ENCODE assay signal across 9 mouse cellular contexts in genomic region chr14:30573983-30574584, GRCm38 (mm10). TPM values are rescaled to one million over a fixed set of nuclear protein-coding genes. Genes with fewer than 3 reads are reported as not detected.
DNase-seq lines count a peak whose midpoint lies in the region; ATAC-seq and TF ChIP-seq lines count a peak whose summit lies in the region.
"Had no signal": no experiment of that assay in that cellular context is flagged by ENCODE, and none has a peak within 500 bp of the region (broad histone marks: within the 10 kb centered on the region; RNA-seq: fewer than 3 reads in every experiment).

No protein-coding gene starts in this region.

- no peaks in the 10 kb centered on the region for H3K27me3 ChIP-seq in kidney, embryonic 14.5 days (ENCODE audit: control insufficient read depth, insufficient read depth, low read length)
- H3K27me3 ChIP-seq in limb, embryonic 15.5 days = no peaks in the 10 kb centered on the region
- no peaks in the 10 kb centered on the region for H3K27me3 ChIP-seq in midbrain, embryonic 15.5 days (replicated peaks)
- H3K27me3 ChIP-seq in spleen, adult 2 months (ENCODE audit: control insufficient read depth, insufficient read depth, low read length) = no peaks in the 10 kb centered on the region
- H3K27me3 ChIP-seq: stomach, embryonic 15.5 days had no signal

- ATAC-seq in common myeloid progenitor, adult 5-6 weeks (replicated peaks; ENCODE audit: low read depth, poor library complexity, severe bottlenecking) = peak; percentile 70
- 0 out of 2 replicates have a peak, but pooled peaks have one; percentile 8 for ATAC-seq in kidney, embryonic 14.5 days (ENCODE audit: low FRiP score, low TSS enrichment)
- ATAC-seq in limb, embryonic 15.5 days (ENCODE audit: insufficient number of reproducible peaks, low FRiP score, low TSS enrichment, low read depth) = no peak
- peak; percentile 62 for ATAC-seq in midbrain, embryonic 15.5 days (replicated peaks)

- DNase-seq in urinary bladder, postnatal 14 days (ENCODE audit: low spot score) = peak; percentile 82
- DNase-seq in urinary bladder, adult 2 months (ENCODE audit: low spot score) = no peak
- DNase-seq in gastrocnemius, adult 8-10 months (ENCODE audit: low spot score in 2 of 2) = peak; percentile 62 to 63
- DNase-seq in spleen, adult 2 months (ENCODE audit: low read depth in 1 of 2, low spot score in 2 of 2) = peak; percentile 57 to 70

- no peak for TF ChIP-seq POLR2A in spleen, adult 2 months (IDR thresholded peaks at IDR 0.05; ENCODE audit: low read depth, low read length)

- peak; percentile 50; the same call in 1 of the 2 replicates for TF ChIP-seq CTCF in spleen, adult 2 months (IDR thresholded peaks at IDR 0.05; ENCODE audit: extremely low read depth, insufficient read depth, insufficient read length, insufficient replicate concordance)

- peaks cover 64% of the 10 kb centered on the region for H3K36me3 ChIP-seq in kidney, embryonic 14.5 days (ENCODE audit: control insufficient read depth, insufficient read depth, low read length)
- peaks cover 63% of the 10 kb centered on the region for H3K36me3 ChIP-seq in limb, embryonic 15.5 days
- H3K36me3 ChIP-seq in midbrain, embryonic 15.5 days (replicated peaks) = peaks cover 31% of the 10 kb centered on the region
- peaks cover 30% of the 10 kb centered on the region for H3K36me3 ChIP-seq in spleen, adult 2 months (ENCODE audit: control insufficient read depth, insufficient read depth, low read length)

- no peak overlapping the region for H3K4me3 ChIP-seq in kidney, embryonic 14.5 days (ENCODE audit: low read length)
- H3K4me3 ChIP-seq in limb, embryonic 15.5 days = no peak overlapping the region
- no peak overlapping the region for H3K4me3 ChIP-seq in midbrain, embryonic 15.5 days
- no peak overlapping the region for H3K4me3 ChIP-seq in spleen, adult 2 months (ENCODE audit: extremely low read depth, insufficient read depth, insufficient read length)
- H3K4me3 ChIP-seq: stomach, embryonic 15.5 days had no signal

- H3K4me2 ChIP-seq in kidney, embryonic 14.5 days (replicated peaks; ENCODE audit: low read depth, low read length) = no peak overlapping the region
- no peak overlapping the region for H3K4me2 ChIP-seq in limb, embryonic 15.5 days
- no peak overlapping the region for H3K4me2 ChIP-seq in midbrain, embryonic 15.5 days
- H3K4me2 ChIP-seq: stomach, embryonic 15.5 days had no signal

- peaks cover 14% of the 10 kb centered on the region for H3K4me1 ChIP-seq in kidney, embryonic 14.5 days (ENCODE audit: control insufficient read depth, insufficient read depth, low read length)
- peaks cover 12% of the 10 kb centered on the region for H3K4me1 ChIP-seq in limb, embryonic 15.5 days
- no peaks in the 10 kb centered on the region for H3K4me1 ChIP-seq in midbrain, embryonic 15.5 days
- H3K4me1 ChIP-seq in spleen, adult 2 months (ENCODE audit: control insufficient read depth, insufficient read depth, insufficient read length) = peaks cover 2% of the 10 kb centered on the region; the same call in 1 of the 2 replicates

- no peak overlapping the region for H3K27ac ChIP-seq in kidney, embryonic 14.5 days (ENCODE audit: low read depth, low read length)
- H3K27ac ChIP-seq in limb, embryonic 15.5 days = 0 out of 2 replicates have a peak overlapping the region, but pooled peaks have one; percentile 5
- H3K27ac ChIP-seq in midbrain, embryonic 15.5 days = no peak overlapping the region
- H3K27ac ChIP-seq in spleen, adult 2 months (ENCODE audit: insufficient read depth, low read length) = no peak overlapping the region
- H3K27ac ChIP-seq: stomach, embryonic 15.5 days had no signal

- H3K9me3 ChIP-seq in kidney, embryonic 14.5 days (ENCODE audit: control insufficient read depth, low read length) = no peaks in the 10 kb centered on the region
- no peaks in the 10 kb centered on the region for H3K9me3 ChIP-seq in limb, embryonic 15.5 days
- no peaks in the 10 kb centered on the region for H3K9me3 ChIP-seq in midbrain, embryonic 15.5 days
- H3K9me3 ChIP-seq: stomach, embryonic 15.5 days had no signal

- H3K9ac ChIP-seq in kidney, embryonic 14.5 days (ENCODE audit: low read depth, low read length) = no peak overlapping the region
- H3K9ac ChIP-seq in limb, embryonic 15.5 days = no peak overlapping the region
- H3K9ac ChIP-seq in midbrain, embryonic 15.5 days = no peak overlapping the region
- H3K9ac ChIP-seq: stomach, embryonic 15.5 days had no signal

- WGBS in kidney, embryonic 14.5 days = 67% methylated on average over 6 of the region's 6 CpGs
- 63% methylated on average over 6 of the region's 6 CpGs for WGBS in limb, embryonic 15.5 days
- WGBS in midbrain, embryonic 15.5 days = 69% methylated on average over 6 of the region's 6 CpGs
- WGBS in spleen, adult 2 months = 69% methylated on average over 6 of the region's 6 CpGs

RNA-seq across cellular contexts. Expression of gene Tkt, which starts 25.9 kb away (rescaled TPM):
- polyA plus RNA-seq in urinary bladder, adult 2 months (2012; rRNA removed) = 137 and 145 TPM in 2 replicates
- 450 and 458 TPM in 2 replicates for total RNA-seq in common myeloid progenitor, adult 5-6 weeks (2017)
- total RNA-seq in gastrocnemius, adult 8-10 months (2022) = 10 to 100 TPM in 3 of 4 experiments, 1 to 10 TPM in 1; 5.8 to 10.9 (median 10.6) TPM
- polyA plus RNA-seq in kidney, embryonic 14.5 days (2014; fragmentation: Nextera tagmentation; extraction: Ambion mirVana) = 94.0 and 174 TPM in 2 replicates
- 194 and 206 TPM in 2 replicates for polyA plus RNA-seq in limb, embryonic 15.5 days (2015; fragmentation: Nextera tagmentation; extraction: Ambion mirVana)
- 262 and 279 TPM in 2 replicates for polyA plus RNA-seq in midbrain, embryonic 15.5 days (2015; fragmentation: Nextera tagmentation; extraction: Ambion mirVana)
- 149 and 160 TPM in 2 replicates for polyA plus RNA-seq in spleen, adult 2 months (2012; rRNA removed)

RNA-seq across cellular contexts. Expression of gene Prkcd, which starts 51.9 kb away (rescaled TPM):
- polyA plus RNA-seq in urinary bladder, adult 2 months (2012; rRNA removed) = 85.8 and 105 TPM in 2 replicates
- total RNA-seq in common myeloid progenitor, adult 5-6 weeks (2017) = 80.4 and 81.1 TPM in 2 replicates
- total RNA-seq in gastrocnemius, adult 8-10 months (2022) = 1 to 10 TPM; 2.3 to 8.6 (median 7.3) TPM
- 33.4 and 37.0 TPM in 2 replicates for polyA plus RNA-seq in kidney, embryonic 14.5 days (2014; fragmentation: Nextera tagmentation; extraction: Ambion mirVana)
- polyA plus RNA-seq in limb, embryonic 15.5 days (2015; fragmentation: Nextera tagmentation; extraction: Ambion mirVana) = 64.1 and 66.5 TPM in 2 replicates
- polyA plus RNA-seq in midbrain, embryonic 15.5 days (2015; fragmentation: Nextera tagmentation; extraction: Ambion mirVana) = 14.7 and 19.6 TPM in 2 replicates
- 187 and 226 TPM in 2 replicates for polyA plus RNA-seq in spleen, adult 2 months (2012; rRNA removed)
